8 mouse cellular contexts compared by ENCODE assay signal in genomic region chrX:13845141-13845857, GRCm38 (mm10). TPM values are rescaled to one million over a fixed set of nuclear protein-coding genes. Genes with fewer than 3 reads are reported as not detected.
DNase-seq lines count a peak whose midpoint lies in the region; ATAC-seq and TF ChIP-seq lines count a peak whose summit lies in the region.

No protein-coding gene starts in this region.

- H3K27me3 ChIP-seq in lung, embryonic 14.5 days (ENCODE audit: insufficient read depth, low read length) = no peaks in the 10 kb centered on the region
- no peaks in the 10 kb centered on the region for H3K27me3 ChIP-seq in intestine, postnatal 0 days (replicated peaks; ENCODE audit: control insufficient read depth, insufficient read depth, low read length)
- no peaks in the 10 kb centered on the region for H3K27me3 ChIP-seq in limb, embryonic 15.5 days

- peak overlapping the region; percentile 73 for H3K9ac ChIP-seq in lung, embryonic 14.5 days
- peak overlapping the region; percentile 62 for H3K9ac ChIP-seq in intestine, postnatal 0 days (ENCODE audit: low read depth, low read length)
- H3K9ac ChIP-seq in limb, embryonic 15.5 days = peak overlapping the region; percentile 67

- peak overlapping the region; percentile 60 for H3K4me2 ChIP-seq in lung, embryonic 14.5 days
- H3K4me2 ChIP-seq in intestine, postnatal 0 days (replicated peaks; ENCODE audit: low read depth) = peak overlapping the region; percentile 63
- peak overlapping the region; percentile 37 for H3K4me2 ChIP-seq in limb, embryonic 15.5 days

- no peaks in the 10 kb centered on the region for H3K36me3 ChIP-seq in lung, embryonic 14.5 days (ENCODE audit: insufficient read depth)
- H3K36me3 ChIP-seq in intestine, postnatal 0 days (ENCODE audit: control insufficient read depth, insufficient read depth) = no peaks in the 10 kb centered on the region
- H3K36me3 ChIP-seq in limb, embryonic 15.5 days = no peaks in the 10 kb centered on the region

- no peaks in the 10 kb centered on the region for H3K9me3 ChIP-seq in lung, embryonic 14.5 days (ENCODE audit: low read depth, low read length)
- no peaks in the 10 kb centered on the region for H3K9me3 ChIP-seq in intestine, postnatal 0 days (ENCODE audit: control insufficient read depth)
- no peaks in the 10 kb centered on the region for H3K9me3 ChIP-seq in limb, embryonic 15.5 days

- H3K4me3 ChIP-seq in lung, embryonic 14.5 days (ENCODE audit: low read depth, low read length) = peak overlapping the region; percentile 56
- peak overlapping the region; percentile 61 for H3K4me3 ChIP-seq in intestine, postnatal 0 days (ENCODE audit: low read depth, low read length)
- H3K4me3 ChIP-seq in limb, embryonic 15.5 days = peak overlapping the region; percentile 59

- ATAC-seq in lung, embryonic 14.5 days (ENCODE audit: insufficient read depth) = no peak
- ATAC-seq in intestine, postnatal 0 days = no peak
- no peak for ATAC-seq in limb, embryonic 15.5 days (ENCODE audit: insufficient number of reproducible peaks, low FRiP score, low TSS enrichment, low read depth)
- no peak for ATAC-seq in monocyte, adult 5-6 weeks (replicated peaks; ENCODE audit: insufficient number of reproducible peaks, low FRiP score, low TSS enrichment, poor library complexity, severe bottlenecking)

- WGBS in lung, embryonic 14.5 days = 15% methylated on average over 22 of the region's 22 CpGs
- 31% methylated on average over 22 of the region's 22 CpGs for WGBS in intestine, postnatal 0 days
- 25% methylated on average over 22 of the region's 22 CpGs for WGBS in limb, embryonic 15.5 days

- DNase-seq in lung, embryonic 14.5 days = peak; percentile 26
- no peak for DNase-seq in lung, postnatal 4 days
- DNase-seq in adrenal gland, postnatal 10 days = peak; percentile 11
- peak; percentile 4 to 10 for DNase-seq in frontal cortex, postnatal 14 days (ENCODE audit: low spot score in 2 of 2)
- DNase-seq in neural tube, embryonic 10.5 days (ENCODE audit: extremely low spot score, low spot score) = peak; percentile 32

- TF ChIP-seq CTCF in lung, embryonic 14.5 days (IDR thresholded peaks at IDR 0.05; ENCODE audit: low read depth) = no peak
- no peak for TF ChIP-seq CTCF in intestine, postnatal 0 days (IDR thresholded peaks at IDR 0.05; ENCODE audit: low read depth)

- no peaks in the 10 kb centered on the region for H3K4me1 ChIP-seq in lung, embryonic 14.5 days (ENCODE audit: insufficient read depth)
- H3K4me1 ChIP-seq in intestine, postnatal 0 days (replicated peaks; ENCODE audit: control insufficient read depth, insufficient read depth, low read length) = no peaks in the 10 kb centered on the region
- no peaks in the 10 kb centered on the region for H3K4me1 ChIP-seq in limb, embryonic 15.5 days

- peak overlapping the region; percentile 88; the same call in 1 of the 2 replicates for H3K27ac ChIP-seq in lung, embryonic 14.5 days (ENCODE audit: low read depth)
- 0 out of 2 replicates have a peak overlapping the region, but pooled peaks have one; percentile 73 for H3K27ac ChIP-seq in intestine, postnatal 0 days (ENCODE audit: low read depth, low read length)
- H3K27ac ChIP-seq in limb, embryonic 15.5 days = peak overlapping the region; percentile 91

RNA-seq across cellular contexts. Expression of gene Cask, which starts 5.9 kb away (rescaled TPM):
- 14.6 and 16.0 TPM in 2 replicates for polyA plus RNA-seq in lung, embryonic 14.5 days (2014; fragmentation: Nextera tagmentation; extraction: Ambion mirVana)
- total RNA-seq in adrenal gland, postnatal 10 days (2021) = 10 to 100 TPM; 31.6 to 38.0 TPM
- 9.0 and 9.8 TPM in 2 replicates for polyA plus RNA-seq in intestine, postnatal 0 days (2015; fragmentation: Nextera tagmentation; extraction: Ambion mirVana)
- polyA plus RNA-seq in limb, embryonic 15.5 days (2015; fragmentation: Nextera tagmentation; extraction: Ambion mirVana) = 16.1 and 18.9 TPM in 2 replicates
- total RNA-seq in monocyte, adult 5-6 weeks (2017) = 24.5 to 34.4 TPM (median 28.4 TPM) in 3 replicates

Comparison
In these comparisons a context has a peak if more than half of its experiments do, and no peak if none do; other contexts are left out.
1. DNase-seq: peak in lung, embryonic 14.5 days (single experiment), adrenal gland, postnatal 10 days (single experiment), frontal cortex, postnatal 14 days (2 of 2) and neural tube, embryonic 10.5 days (single experiment); none in lung, postnatal 4 days (0 of 2).
2. Peak in every context shown above with its lines, with median percentiles within 50 percentile points of each other: H3K27ac ChIP-seq, H3K4me2 ChIP-seq, H3K4me3 ChIP-seq and H3K9ac ChIP-seq.